Mouse (Mus musculus) lung, adult 18-20 months (tissue): Measurements from ENCODE around the gene Bag3.
A peak's percentile ranks its signal among the peaks of the same experiment; 100 is the strongest.

Source experiments
- DNase-seq, 2 experiments: peaks; one replicate each; pipeline ENCODE4 v3.0.0; 2022; ENCODE audit warnings: mixed read lengths in 2 of 2

Bag3 gene

GRCm38 (mm10) chr7:128523349-128523961 lies at the start of gene Bag3:
Gene Bag3 (plus strand): TSS chr7:128523616.
- DNase-seq, result peak; percentile 97 to 98

GRCm38 (mm10) chr7:128474322-128474721 lies 49.1 kb upstream of the Bag3 start:
- peak; percentile 64 to 77 for DNase-seq

GRCm38 (mm10) chr7:128488986-128489385 lies 34.4 kb upstream of the Bag3 start:
- DNase-seq, result no peak

GRCm38 (mm10) chr7:128494546-128494945 lies 28.9 kb upstream of the Bag3 start:
- DNase-seq, result no peak

GRCm38 (mm10) chr7:128499801-128500200 lies 23.6 kb upstream of the Bag3 start:
- DNase-seq, result no peak

GRCm38 (mm10) chr7:128504091-128504490 lies 19.3 kb upstream of the Bag3 start:
- no peak for DNase-seq

GRCm38 (mm10) chr7:128511936-128512335 lies 11.5 kb upstream of the Bag3 start:
- DNase-seq, result no peak

GRCm38 (mm10) chr7:128513512-128513911 lies 9.9 kb upstream of the Bag3 start:
- DNase-seq, result no peak

GRCm38 (mm10) chr7:128514341-128514740 lies 9.1 kb upstream of the Bag3 start:
- DNase-seq, result no peak

GRCm38 (mm10) chr7:128516346-128516745 lies 7.1 kb upstream of the Bag3 start:
- no peak for DNase-seq

- DNase-seq, result no peak
Measured at GRCm38 (mm10) chr7:128519316-128520050, 3.9 kb upstream of the Bag3 start.

- peak; percentile 79 to 82 for DNase-seq
Measured at GRCm38 (mm10) chr7:128523962-128524581, 656 bp downstream of the Bag3 start.

- DNase-seq, result no peak
Measured at GRCm38 (mm10) chr7:128524641-128525040, 1.2 kb downstream of the Bag3 start.

- no peak for DNase-seq
Measured at GRCm38 (mm10) chr7:128526611-128527010, 3.2 kb downstream of the Bag3 start.

GRCm38 (mm10) chr7:128528596-128528995 lies 5.2 kb downstream of the Bag3 start:
- no peak for DNase-seq

- DNase-seq, result no peak
Measured at GRCm38 (mm10) chr7:128529126-128529525, 5.7 kb downstream of the Bag3 start.

GRCm38 (mm10) chr7:128529574-128530051 lies 6.2 kb downstream of the Bag3 start:
- peak; percentile 63 to 74 for DNase-seq

- DNase-seq, result peak in 1 of 2 experiments; percentile 33
Measured at GRCm38 (mm10) chr7:128531031-128531430, 7.6 kb downstream of the Bag3 start.

- DNase-seq, result peak; percentile 64 to 83
Measured at GRCm38 (mm10) chr7:128531929-128532328, 8.5 kb downstream of the Bag3 start.

GRCm38 (mm10) chr7:128532441-128533166 lies 9.2 kb downstream of the Bag3 start:
- no peak for DNase-seq

- peak; percentile 74 to 84 for DNase-seq
Measured at GRCm38 (mm10) chr7:128534984-128535491, 11.6 kb downstream of the Bag3 start.

- no peak for DNase-seq
Measured at GRCm38 (mm10) chr7:128536074-128536473, 12.7 kb downstream of the Bag3 start.

GRCm38 (mm10) chr7:128537676-128538075 lies 14.3 kb downstream of the Bag3 start:
- DNase-seq, result no peak
